Mouse (Mus musculus) forebrain, embryonic 13.5 days (tissue): Measurements from ENCODE around the gene Wscd2. TPM values are rescaled to one million over a fixed set of nuclear protein-coding genes. Genes with fewer than 3 reads are reported as not detected.

Experiments
- ATAC-seq: fragments of 200-750 bp; cut with Nextera tagmentation; 2 replicates; pipeline ENCODE4 v1.8.0; 2017
- H3K27ac ChIP-seq: fragments of 300-500 bp; sonication (generic); 2 replicates; pipeline ENCODE4 v1.5.1; 2015; ENCODE audit warnings: inconsistent platforms, mild to moderate bottlenecking, moderate library complexity
- H3K27me3 ChIP-seq: fragments of 300-500 bp; sonication (generic); 2 replicates; pipeline ENCODE4 v1.6.1; 2015; ENCODE audit warnings: mild to moderate bottlenecking, inconsistent platforms
- H3K36me3 ChIP-seq: fragments of 300-500 bp; sonication (generic); 2 replicates; pipeline ENCODE4 v1.6.1; 2015; ENCODE audit warnings: mild to moderate bottlenecking, inconsistent platforms; ENCODE audit not compliant: poor library complexity, severe bottlenecking
- H3K4me1 ChIP-seq: fragments of 300-500 bp; sonication (generic); 2 replicates; pipeline ENCODE4 v1.6.1; 2015; ENCODE audit warnings: inconsistent platforms
- H3K4me2 ChIP-seq: fragments of 300-500 bp; sonication (generic); 2 replicates; pipeline ENCODE4 v1.6.1; 2015; ENCODE audit warnings: inconsistent platforms, mild to moderate bottlenecking, moderate library complexity
- H3K4me3 ChIP-seq: fragments of 300-500 bp; sonication (generic); 2 replicates; pipeline ENCODE4 v1.5.1; 2015; ENCODE audit warnings: mild to moderate bottlenecking, inconsistent platforms
- H3K9ac ChIP-seq: fragments of 300-500 bp; sonication (generic); 2 replicates; pipeline ENCODE4 v1.6.1; 2015; ENCODE audit warnings: mild to moderate bottlenecking, inconsistent platforms
- H3K9me3 ChIP-seq: fragments of 300-500 bp; sonication (generic); replicated peaks from 2 replicates; pipeline ENCODE4 v1.6.1; 2016; ENCODE audit warnings: inconsistent platforms
- WGBS: fragments of 180-500 bp; shearing (Covaris S2); methylation state at CpG from one replicate; pipeline ENCODE4 v1.1.7; 2015; 5-methylcytosine and 5-hydroxymethylcytosine counted together
- polyA plus RNA-seq: library from polyadenylated mRNA; unstranded; fragments of >200 nt; fragmentation: Nextera tagmentation; extraction: Ambion mirVana; gene quantifications from 2 replicates; pipeline ENCODE4 v1.2.1, GENCODE M21; 2015

Gene Wscd2
- polyA plus RNA-seq, 1 experiment from 2014 or later = 4.7 TPM

- Histone ChIP-seq H3K9ac (no peak overlapping the region), H3K4me1 (peaks cover 51% of the 10 kb centered on the region), H3K27me3 (no peaks in the 10 kb centered on the region), H3K4me2 (peak overlapping the region; percentile 27), H3K36me3 (no peaks in the 10 kb centered on the region), H3K4me3 (no peak overlapping the region), H3K27ac (peak overlapping the region; percentile 77), H3K9me3 (no peaks in the 10 kb centered on the region)
- 17% methylated on average over 10 of the region's 10 CpGs for WGBS
- ATAC-seq = peak; percentile 95
Measured at GRCm38 (mm10) chr5:113542885-113543476, 52.8 kb downstream of the Wscd2 start.

- 55% methylated on average over 14 of the region's 14 CpGs for WGBS
- no peak overlapping the region for H3K4me2 ChIP-seq
- H3K4me3 ChIP-seq = no peak overlapping the region
- ATAC-seq = no peak
- H3K9me3 ChIP-seq = no peaks in the 10 kb centered on the region
- peaks cover 35% of the 10 kb centered on the region for H3K4me1 ChIP-seq
- peaks cover 31% of the 10 kb centered on the region for H3K27me3 ChIP-seq
- H3K36me3 ChIP-seq = no peaks in the 10 kb centered on the region
- no peak overlapping the region for H3K9ac ChIP-seq
- no peak overlapping the region for H3K27ac ChIP-seq
Measured at GRCm38 (mm10) chr5:113547949-113548700, 58.0 kb downstream of the Wscd2 start.

GRCm38 (mm10) chr5:113550249-113550648 lies 60.1 kb downstream of the Wscd2 start:
- 60% methylated on average over 8 of the region's 8 CpGs for WGBS
- ATAC-seq = no peak

GRCm38 (mm10) chr5:113550759-113551158 lies 60.6 kb downstream of the Wscd2 start:
- H3K36me3 ChIP-seq = no peaks in the 10 kb centered on the region
- no peak overlapping the region for H3K4me3 ChIP-seq
- peaks cover 27% of the 10 kb centered on the region for H3K4me1 ChIP-seq
- peaks cover 35% of the 10 kb centered on the region for H3K27me3 ChIP-seq
- H3K4me2 ChIP-seq = no peak overlapping the region
- H3K9me3 ChIP-seq = no peaks in the 10 kb centered on the region
- WGBS = 25% methylated on average over 19 of the region's 19 CpGs
- no peak overlapping the region for H3K9ac ChIP-seq
- H3K27ac ChIP-seq = no peak overlapping the region
- ATAC-seq = no peak

More at GRCm38 (mm10) chr5:113550249-113550648, 60.1 kb downstream of the Wscd2 start:
- Histone ChIP-seq H3K9me3 (no peaks in the 10 kb centered on the region), H3K36me3 (no peaks in the 10 kb centered on the region), H3K27me3 (peaks cover 35% of the 10 kb centered on the region), H3K4me1 (peaks cover 32% of the 10 kb centered on the region), H3K4me2 (no peak overlapping the region), H3K9ac (no peak overlapping the region), H3K4me3 (no peak overlapping the region), H3K27ac (no peak overlapping the region)

GRCm38 (mm10) chr5:113553402-113553897 lies 63.3 kb downstream of the Wscd2 start:
- H3K27ac ChIP-seq = 0 out of 2 replicates have a peak overlapping the region, but pooled peaks have one; percentile 19
- WGBS = 12% methylated on average over 9 of the region's 9 CpGs

GRCm38 (mm10) chr5:113554095-113554494 lies 64.0 kb downstream of the Wscd2 start:
- Histone ChIP-seq H3K4me1 (peaks cover 20% of the 10 kb centered on the region), H3K4me3 (no peak overlapping the region), H3K27me3 (peaks cover 31% of the 10 kb centered on the region), H3K4me2 (no peak overlapping the region), H3K36me3 (no peaks in the 10 kb centered on the region), H3K27ac (no peak overlapping the region), H3K9ac (no peak overlapping the region), H3K9me3 (no peaks in the 10 kb centered on the region)
- ATAC-seq = no peak
- 70% methylated on average over 15 of the region's 15 CpGs for WGBS

More at GRCm38 (mm10) chr5:113553402-113553897, 63.3 kb downstream of the Wscd2 start:
- peaks cover 35% of the 10 kb centered on the region for H3K27me3 ChIP-seq
- no peak overlapping the region for H3K4me3 ChIP-seq
- H3K9ac ChIP-seq = no peak overlapping the region
- H3K4me1 ChIP-seq = peaks cover 22% of the 10 kb centered on the region
- no peaks in the 10 kb centered on the region for H3K36me3 ChIP-seq
- no peak overlapping the region for H3K4me2 ChIP-seq
- ATAC-seq = no peak
- H3K9me3 ChIP-seq = no peaks in the 10 kb centered on the region

GRCm38 (mm10) chr5:113554571-113554970 lies 64.4 kb downstream of the Wscd2 start:
- H3K4me3 ChIP-seq = no peak overlapping the region
- 88% methylated on average over 2 of the region's 2 CpGs for WGBS
- H3K9me3 ChIP-seq = no peaks in the 10 kb centered on the region
- H3K4me1 ChIP-seq = peaks cover 20% of the 10 kb centered on the region
- no peak overlapping the region for H3K27ac ChIP-seq
- no peak overlapping the region for H3K4me2 ChIP-seq
- no peaks in the 10 kb centered on the region for H3K36me3 ChIP-seq
- peaks cover 31% of the 10 kb centered on the region for H3K27me3 ChIP-seq
- H3K9ac ChIP-seq = no peak overlapping the region
- no peak for ATAC-seq

GRCm38 (mm10) chr5:113555684-113556083 lies 65.6 kb downstream of the Wscd2 start:
- Histone ChIP-seq H3K4me1 (peaks cover 20% of the 10 kb centered on the region), H3K4me3 (no peak overlapping the region), H3K9ac (no peak overlapping the region), H3K4me2 (no peak overlapping the region), H3K27ac (no peak overlapping the region), H3K27me3 (peaks cover 22% of the 10 kb centered on the region; the same call in 1 of the 2 replicates), H3K9me3 (no peaks in the 10 kb centered on the region), H3K36me3 (no peaks in the 10 kb centered on the region)
- ATAC-seq = no peak
- WGBS = 60% methylated on average over 2 of the region's 2 CpGs

- Histone ChIP-seq H3K4me1 (peaks cover 16% of the 10 kb centered on the region), H3K4me3 (no peak overlapping the region), H3K27ac (no peak overlapping the region), H3K9me3 (no peaks in the 10 kb centered on the region), H3K4me2 (no peak overlapping the region), H3K27me3 (peaks cover 4% of the 10 kb centered on the region; the same call in 1 of the 2 replicates), H3K9ac (no peak overlapping the region), H3K36me3 (no peaks in the 10 kb centered on the region)
- WGBS = 90% methylated on average over 8 of the region's 8 CpGs
- ATAC-seq = no peak
Measured at GRCm38 (mm10) chr5:113558065-113558464, 67.9 kb downstream of the Wscd2 start.

- H3K36me3 ChIP-seq = no peaks in the 10 kb centered on the region
- H3K9me3 ChIP-seq = no peaks in the 10 kb centered on the region
- H3K27ac ChIP-seq = no peak overlapping the region
- H3K4me3 ChIP-seq = no peak overlapping the region
- ATAC-seq = no peak
- H3K27me3 ChIP-seq = no peaks in the 10 kb centered on the region
- H3K9ac ChIP-seq = no peak overlapping the region
- H3K4me1 ChIP-seq = peaks cover under 1% of the 10 kb centered on the region; the same call in 1 of the 2 replicates
- 80% methylated on average over 5 of the region's 5 CpGs for WGBS
- no peak overlapping the region for H3K4me2 ChIP-seq
Measured at GRCm38 (mm10) chr5:113559627-113560026, 69.5 kb downstream of the Wscd2 start.

- Histone ChIP-seq H3K4me2 (no peak overlapping the region), H3K36me3 (no peaks in the 10 kb centered on the region), H3K27ac (no peak overlapping the region), H3K9me3 (no peaks in the 10 kb centered on the region), H3K27me3 (no peaks in the 10 kb centered on the region), H3K4me1 (no peaks in the 10 kb centered on the region), H3K4me3 (no peak overlapping the region), H3K9ac (no peak overlapping the region)
- ATAC-seq = no peak
- WGBS = 36% methylated on average over 4 of the region's 4 CpGs
Measured at GRCm38 (mm10) chr5:113564463-113564862, 74.3 kb downstream of the Wscd2 start.

- Histone ChIP-seq H3K9me3 (0 out of 2 replicates have a peak, but pooled peaks cover 3% of the 10 kb centered on the region), H3K9ac (no peak overlapping the region), H3K36me3 (no peaks in the 10 kb centered on the region), H3K27ac (no peak overlapping the region), H3K4me3 (no peak overlapping the region), H3K27me3 (no peaks in the 10 kb centered on the region), H3K4me1 (no peaks in the 10 kb centered on the region), H3K4me2 (no peak overlapping the region)
- 72% methylated on average over 10 of the region's 10 CpGs for WGBS
- no peak for ATAC-seq
Measured at GRCm38 (mm10) chr5:113565101-113565854, 75.1 kb downstream of the Wscd2 start.
